Mouse (Mus musculus): ENCODE measurements around the gene Npb. TPM values are rescaled to one million over a fixed set of nuclear protein-coding genes. Genes with fewer than 3 reads are reported as not detected.

The Npb gene
- polyA plus RNA-seq, 1 experiment from 2014 or later = 14.9 TPM

GRCm38 (mm10) chr11:120603545-120603944, 4.7 kb upstream of the Npb start:
- no peak overlapping the region for H3K27ac ChIP-seq (replicated peaks)
- H3K36me3 ChIP-seq = peaks cover 75% of the 10 kb centered on the region
- H3K27me3 ChIP-seq (replicated peaks) = 0 out of 2 replicates have a peak, but pooled peaks cover 4% of the 10 kb centered on the region
- no peak overlapping the region for H3K4me3 ChIP-seq
- WGBS = 67% methylated on average over 2 of the region's 2 CpGs
- ATAC-seq (ENCODE audit: extremely low read depth, insufficient number of reproducible peaks, low FRiP score, low TSS enrichment) = no peak
- H3K9me3 ChIP-seq = no peaks in the 10 kb centered on the region
- H3K4me2 ChIP-seq = no peak overlapping the region
- H3K4me1 ChIP-seq = peaks cover 40% of the 10 kb centered on the region
- no peak overlapping the region for H3K9ac ChIP-seq

GRCm38 (mm10) chr11:120605667-120606066, 2.6 kb upstream of the Npb start:
- H3K9me3 ChIP-seq = no peaks in the 10 kb centered on the region
- 0 out of 2 replicates have a peak, but pooled peaks cover 12% of the 10 kb centered on the region for H3K27me3 ChIP-seq (replicated peaks)
- peak overlapping the region; percentile 2; the same call in 1 of the 2 replicates for H3K9ac ChIP-seq
- 88% methylated on average over 7 of the region's 7 CpGs for WGBS
- ATAC-seq (ENCODE audit: extremely low read depth, insufficient number of reproducible peaks, low FRiP score, low TSS enrichment) = no peak
- H3K4me2 ChIP-seq = no peak overlapping the region
- peaks cover 39% of the 10 kb centered on the region for H3K4me1 ChIP-seq
- peaks cover 75% of the 10 kb centered on the region for H3K36me3 ChIP-seq
- H3K4me3 ChIP-seq = no peak overlapping the region
- no peak overlapping the region for H3K27ac ChIP-seq (replicated peaks)

GRCm38 (mm10) chr11:120606764-120607163, 1.5 kb upstream of the Npb start:
- peaks cover 39% of the 10 kb centered on the region for H3K4me1 ChIP-seq
- no peak overlapping the region for H3K4me2 ChIP-seq
- H3K4me3 ChIP-seq = no peak overlapping the region
- H3K9ac ChIP-seq = no peak overlapping the region
- H3K27me3 ChIP-seq (replicated peaks) = 0 out of 2 replicates have a peak, but pooled peaks cover 12% of the 10 kb centered on the region
- H3K27ac ChIP-seq (replicated peaks) = peak overlapping the region; percentile 12; the same call in 1 of the 2 replicates
- peaks cover 75% of the 10 kb centered on the region for H3K36me3 ChIP-seq
- WGBS = 71% methylated on average over 4 of the region's 4 CpGs
- no peak for ATAC-seq (ENCODE audit: extremely low read depth, insufficient number of reproducible peaks, low FRiP score, low TSS enrichment)
- H3K9me3 ChIP-seq = no peaks in the 10 kb centered on the region

- Histone ChIP-seq H3K36me3 (peaks cover 75% of the 10 kb centered on the region), H3K27ac (replicated peaks) (peak overlapping the region; percentile 66), H3K4me3 (peak overlapping the region; percentile 48), H3K9ac (peak overlapping the region; percentile 84), H3K4me2 (peak overlapping the region; percentile 80), H3K4me1 (peaks cover 39% of the 10 kb centered on the region), H3K27me3 (replicated peaks) (0 out of 2 replicates have a peak, but pooled peaks cover 12% of the 10 kb centered on the region), H3K9me3 (no peaks in the 10 kb centered on the region)
- 26% methylated on average over 8 of the region's 8 CpGs for WGBS
- ATAC-seq (ENCODE audit: extremely low read depth, insufficient number of reproducible peaks, low FRiP score, low TSS enrichment) = peak; percentile 52; the same call in 1 of the 2 replicates
These were observed 973 bp downstream of the Npb start for GRCm38 (mm10) chr11:120609250-120609649.

- Histone ChIP-seq H3K27ac (replicated peaks) (no peak overlapping the region), H3K4me1 (peaks cover 39% of the 10 kb centered on the region), H3K9me3 (no peaks in the 10 kb centered on the region), H3K4me2 (no peak overlapping the region), H3K9ac (no peak overlapping the region), H3K36me3 (peaks cover 71% of the 10 kb centered on the region), H3K27me3 (replicated peaks) (0 out of 2 replicates have a peak, but pooled peaks cover 12% of the 10 kb centered on the region), H3K4me3 (no peak overlapping the region)
- no peak for ATAC-seq (ENCODE audit: extremely low read depth, insufficient number of reproducible peaks, low FRiP score, low TSS enrichment)
- 75% methylated on average over 9 of the region's 9 CpGs for WGBS
These were observed 2.3 kb downstream of the Npb start for GRCm38 (mm10) chr11:120610477-120611046.

GRCm38 (mm10) chr11:120612763-120613162, 4.5 kb downstream of the Npb start:
- Histone ChIP-seq H3K4me3 (no peak overlapping the region), H3K4me1 (peaks cover 39% of the 10 kb centered on the region), H3K9ac (no peak overlapping the region), H3K27ac (replicated peaks) (no peak overlapping the region), H3K9me3 (no peaks in the 10 kb centered on the region), H3K27me3 (replicated peaks) (0 out of 2 replicates have a peak, but pooled peaks cover 12% of the 10 kb centered on the region), H3K36me3 (peaks cover 60% of the 10 kb centered on the region), H3K4me2 (no peak overlapping the region)
- WGBS = 40% methylated on average over 6 of the region's 6 CpGs
- no peak for ATAC-seq (ENCODE audit: extremely low read depth, insufficient number of reproducible peaks, low FRiP score, low TSS enrichment)

GRCm38 (mm10) chr11:120613481-120613972, 5.2 kb downstream of the Npb start:
- Histone ChIP-seq H3K27me3 (replicated peaks) (0 out of 2 replicates have a peak, but pooled peaks cover 8% of the 10 kb centered on the region), H3K4me3 (no peak overlapping the region), H3K4me2 (no peak overlapping the region), H3K4me1 (peaks cover 35% of the 10 kb centered on the region), H3K27ac (replicated peaks) (no peak overlapping the region), H3K9ac (no peak overlapping the region), H3K9me3 (no peaks in the 10 kb centered on the region), H3K36me3 (peaks cover 65% of the 10 kb centered on the region)
- WGBS = 89% methylated on average over 10 of the region's 10 CpGs
- no peak for ATAC-seq (ENCODE audit: extremely low read depth, insufficient number of reproducible peaks, low FRiP score, low TSS enrichment)

- no peak overlapping the region for H3K9ac ChIP-seq
- no peaks in the 10 kb centered on the region for H3K9me3 ChIP-seq
- no peak overlapping the region for H3K4me3 ChIP-seq
- no peak for ATAC-seq (ENCODE audit: extremely low read depth, insufficient number of reproducible peaks, low FRiP score, low TSS enrichment)
- H3K4me2 ChIP-seq = no peak overlapping the region
- WGBS = 86% methylated on average over 8 of the region's 8 CpGs
- peaks cover 31% of the 10 kb centered on the region for H3K4me1 ChIP-seq
- H3K36me3 ChIP-seq = peaks cover 70% of the 10 kb centered on the region
- H3K27me3 ChIP-seq (replicated peaks) = 0 out of 2 replicates have a peak, but pooled peaks cover 4% of the 10 kb centered on the region
- no peak overlapping the region for H3K27ac ChIP-seq (replicated peaks)
These were observed 5.7 kb downstream of the Npb start for GRCm38 (mm10) chr11:120613976-120614375.

GRCm38 (mm10) chr11:120615167-120615566, 6.9 kb downstream of the Npb start:
- H3K27ac ChIP-seq (replicated peaks) = no peak overlapping the region
- WGBS = 90% methylated on average over 6 of the region's 6 CpGs
- H3K9me3 ChIP-seq = no peaks in the 10 kb centered on the region
- H3K4me1 ChIP-seq = peaks cover 21% of the 10 kb centered on the region
- ATAC-seq (ENCODE audit: extremely low read depth, insufficient number of reproducible peaks, low FRiP score, low TSS enrichment) = no peak
- H3K4me3 ChIP-seq = no peak overlapping the region
- H3K4me2 ChIP-seq = no peak overlapping the region
- peaks cover 76% of the 10 kb centered on the region for H3K36me3 ChIP-seq
- H3K9ac ChIP-seq = no peak overlapping the region
- H3K27me3 ChIP-seq (replicated peaks) = no peaks in the 10 kb centered on the region

GRCm38 (mm10) chr11:120615606-120616203, 7.4 kb downstream of the Npb start:
- 91% methylated on average over 11 of the region's 11 CpGs for WGBS

GRCm38 (mm10) chr11:120616617-120617294, 8.5 kb downstream of the Npb start:
- peak overlapping the region; percentile 88 for H3K4me3 ChIP-seq
- peak overlapping the region; percentile 93 for H3K9ac ChIP-seq
- no peak for ATAC-seq (ENCODE audit: extremely low read depth, insufficient number of reproducible peaks, low FRiP score, low TSS enrichment)
- peaks cover 21% of the 10 kb centered on the region for H3K4me1 ChIP-seq
- no peaks in the 10 kb centered on the region for H3K27me3 ChIP-seq (replicated peaks)
- no peaks in the 10 kb centered on the region for H3K9me3 ChIP-seq
- peaks cover 76% of the 10 kb centered on the region for H3K36me3 ChIP-seq
- peak overlapping the region; percentile 87 for H3K4me2 ChIP-seq
- 27% methylated on average over 4 of the region's 4 CpGs for WGBS
- H3K27ac ChIP-seq (replicated peaks) = peak overlapping the region; percentile 73

More at GRCm38 (mm10) chr11:120615606-120616203, 7.4 kb downstream of the Npb start:
- no peak overlapping the region for H3K4me2 ChIP-seq
- no peak overlapping the region for H3K9ac ChIP-seq
- H3K36me3 ChIP-seq = peaks cover 76% of the 10 kb centered on the region
- no peak for ATAC-seq (ENCODE audit: extremely low read depth, insufficient number of reproducible peaks, low FRiP score, low TSS enrichment)
- H3K27me3 ChIP-seq (replicated peaks) = no peaks in the 10 kb centered on the region
- H3K4me1 ChIP-seq = peaks cover 21% of the 10 kb centered on the region
- H3K27ac ChIP-seq (replicated peaks) = no peak overlapping the region
- no peaks in the 10 kb centered on the region for H3K9me3 ChIP-seq
- no peak overlapping the region for H3K4me3 ChIP-seq

All from heart, embryonic 13.5 days (tissue).